Mouse (Mus musculus) MEL (cell line): Measurements from ENCODE around the gene Cxcl3.

Experiments
- CTCF ChIP-seq, 3 experiments: IDR thresholded peaks in 2 of 3; conservative IDR thresholded peaks in 1 of 3; 2 replicates each; pipeline ENCODE4 v1.5.1; 2011 to 2012; ENCODE audit warnings: low read length in 3 of 3, low read depth in 2 of 3, mild to moderate bottlenecking in 2 of 3, improper control_type of control experiment in 1 of 3, inconsistent platforms in 1 of 3, mixed read lengths in 1 of 3, moderate library complexity in 1 of 3; ENCODE audit not compliant: control insufficient read depth in 1 of 3, insufficient read depth in 1 of 3, poor library complexity in 1 of 3, severe bottlenecking in 1 of 3
- ELF1 ChIP-seq: IDR thresholded peaks from 2 replicates; pipeline ENCODE4 v1.6.1; 2014; ENCODE audit warnings: low read depth, mild to moderate bottlenecking, inconsistent platforms, low read length, improper control_type of control experiment, moderate library complexity
- HCFC1 ChIP-seq: IDR thresholded peaks from 2 replicates; pipeline ENCODE4 v1.6.1; 2012; ENCODE audit warnings: low read depth, mild to moderate bottlenecking, inconsistent platforms, low read length, improper control_type of control experiment, moderate library complexity
- MAZ ChIP-seq: IDR thresholded peaks from 2 replicates; pipeline ENCODE4 v1.6.1; 2012; ENCODE audit warnings: low read depth, mild to moderate bottlenecking, inconsistent platforms, low read length, improper control_type of control experiment
- MEF2A ChIP-seq: IDR thresholded peaks from 2 replicates; pipeline ENCODE4 v1.6.1; 2014; ENCODE audit warnings: low read depth, mild to moderate bottlenecking, inconsistent platforms, low read length, improper control_type of control experiment; ENCODE audit not compliant: poor library complexity, insufficient replicate concordance, severe bottlenecking; ENCODE audit errors: extremely low read depth
- MXI1 ChIP-seq: IDR thresholded peaks from 2 replicates; pipeline ENCODE4 v1.6.1; 2011; ENCODE audit warnings: mild to moderate bottlenecking, low read depth, low read length, improper control_type of control experiment
- POLR2A ChIP-seq, 2 experiments: IDR thresholded peaks; 2 replicates each; pipeline ENCODE4 v1.6.1; 2011 to 2012; ENCODE audit warnings: low read length in 2 of 2, mild to moderate bottlenecking in 2 of 2, control low read depth in 1 of 2, improper control_type of control experiment in 1 of 2, low read depth in 1 of 2, moderate library complexity in 1 of 2; ENCODE audit not compliant: control insufficient read depth in 1 of 2, insufficient read depth in 1 of 2, poor library complexity in 1 of 2
- POLR2AphosphoS2 ChIP-seq: IDR thresholded peaks from 2 replicates; pipeline ENCODE4 v1.6.1; 2011; ENCODE audit warnings: low read length, improper control_type of control experiment
- POLR2AphosphoS5 ChIP-seq: IDR thresholded peaks from 2 replicates; pipeline ENCODE4 v1.6.1; 2012; ENCODE audit warnings: low read depth, borderline replicate concordance, mild to moderate bottlenecking, inconsistent platforms, low read length, moderate library complexity, mixed read lengths

DNA sequence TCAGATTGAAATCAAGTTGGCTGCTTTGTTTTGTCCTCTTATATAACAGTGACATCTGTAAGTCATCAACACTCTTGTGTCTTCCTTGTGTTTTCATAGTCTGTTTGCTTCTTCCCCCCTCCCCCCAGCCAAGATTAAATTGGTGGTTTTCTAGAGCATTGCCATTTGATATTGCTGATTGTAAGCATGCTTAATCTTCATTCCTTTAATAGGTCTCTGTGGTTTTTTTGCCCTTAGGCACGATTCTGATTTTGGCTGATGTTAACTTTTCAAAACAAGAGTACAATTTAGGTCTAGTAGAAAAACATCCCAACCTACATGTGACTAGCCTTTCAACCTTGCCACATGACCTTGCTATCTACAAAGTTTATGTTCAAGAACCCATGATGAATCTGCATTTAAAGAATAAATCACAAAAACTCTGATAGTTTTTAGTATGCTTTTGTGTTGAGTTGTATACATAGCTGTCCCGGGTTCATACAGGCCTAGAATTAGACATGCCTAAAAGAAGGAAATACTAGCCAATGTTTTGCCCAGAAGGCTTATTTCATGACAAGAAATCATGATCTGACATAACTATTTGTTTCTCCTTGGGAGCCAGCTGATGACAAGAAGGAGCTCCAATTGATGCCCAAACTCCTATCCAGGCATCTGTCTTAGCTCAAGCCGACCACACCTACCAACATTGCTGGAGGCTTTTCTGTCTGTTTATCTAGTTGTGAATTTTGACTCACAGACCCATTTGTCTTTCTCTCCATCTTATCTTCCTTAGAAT, 21.5 kb downstream of the Cxcl3 start:
- TF ChIP-seq MXI1 (no peak), CTCF (IDR thresholded peaks at IDR 0.05 in 2 of 3, conservative IDR thresholded peaks at IDR 0.05 in 1 of 3; ENCODE audit: control insufficient read depth in 1 of 3, insufficient read depth in 1 of 3, low read depth in 2 of 3, low read length in 3 of 3, poor library complexity in 1 of 3, severe bottlenecking in 1 of 3) (no peak), HCFC1 (no peak), POLR2AphosphoS2 (no peak), MAZ (no peak), POLR2AphosphoS5 (no peak), POLR2A (IDR thresholded peaks at IDR 0.05; ENCODE audit: control insufficient read depth in 1 of 2, insufficient read depth in 1 of 2, low read depth in 1 of 2, low read length in 2 of 2, poor library complexity in 1 of 2) (no peak), ELF1 (no peak), MEF2A (no peak)
